Mouse (Mus musculus) hindbrain, postnatal 0 days (tissue): ENCODE measurements around the gene Olfr790. TPM values are rescaled to one million over a fixed set of nuclear protein-coding genes. Genes with fewer than 3 reads are reported as not detected.

ENCODE experiments used
- ATAC-seq: fragments of 200-750 bp; cut with Nextera tagmentation; 2 replicates; pipeline ENCODE4 v1.8.0; 2017; ENCODE audit warnings: mild to moderate bottlenecking, moderate TSS enrichment, moderate library complexity
- DNase-seq: peaks from one replicate; pipeline ENCODE4 v3.0.0-alpha.2; 2015; ENCODE audit warnings: low spot score
- H3K27ac ChIP-seq: fragments of 300-500 bp; sonication (generic); 2 replicates; pipeline ENCODE4 v1.5.1; 2014; ENCODE audit warnings: mild to moderate bottlenecking
- H3K27me3 ChIP-seq: fragments of 300-500 bp; sonication (generic); 2 replicates; pipeline ENCODE4 v1.6.1; 2014; ENCODE audit warnings: low read length, mixed read lengths; ENCODE audit not compliant: insufficient read depth
- H3K36me3 ChIP-seq: fragments of 300-500 bp; sonication (generic); 2 replicates; pipeline ENCODE4 v1.6.1; 2014; ENCODE audit warnings: low read length, mixed read lengths; ENCODE audit not compliant: insufficient read depth
- H3K4me1 ChIP-seq: fragments of 300-500 bp; sonication (generic); 2 replicates; pipeline ENCODE4 v1.6.1; 2014; ENCODE audit warnings: antibody characterized with exemption, low read length, mixed read lengths; ENCODE audit not compliant: insufficient read depth
- H3K4me2 ChIP-seq: fragments of 300-500 bp; sonication (generic); 2 replicates; pipeline ENCODE4 v1.6.1; 2014; ENCODE audit warnings: low read depth, mild to moderate bottlenecking, low read length, moderate library complexity, mixed read lengths
- H3K4me3 ChIP-seq: fragments of 300-500 bp; sonication (generic); 2 replicates; pipeline ENCODE4 v1.5.1; 2014; ENCODE audit warnings: low read length
- H3K9ac ChIP-seq: fragments of 300-500 bp; sonication (generic); replicated peaks from 2 replicates; pipeline ENCODE4 v1.6.1; 2014; ENCODE audit warnings: mild to moderate bottlenecking, low read length, moderate library complexity, mixed read lengths
- H3K9me3 ChIP-seq: fragments of 300-500 bp; sonication (generic); 2 replicates; pipeline ENCODE4 v1.6.1; 2016; ENCODE audit warnings: low read length, mixed read lengths
- CTCF ChIP-seq: IDR thresholded peaks from 2 replicates; pipeline ENCODE4 v1.5.1; 2016; ENCODE audit warnings: antibody characterized with exemption, control low read depth, low read depth
- WGBS: fragments of 180-500 bp; shearing (Covaris S2); extraction: QIAGEN DNeasy Blood & Tissue Kit; methylation state at CpG from one replicate; pipeline ENCODE4 v1.1.7; 2014; 5-methylcytosine and 5-hydroxymethylcytosine counted together
- polyA plus RNA-seq: library from polyadenylated mRNA; unstranded; fragments of >200 nt; fragmentation: Nextera tagmentation; extraction: Ambion mirVana; gene quantifications from 2 replicates; pipeline ENCODE4 v1.2.1, GENCODE M21; 2015
- total RNA-seq: library from RNA; depleted of rRNA; stranded (reverse); fragments of >200 nt; gene quantifications from 2 replicates; pipeline ENCODE4 v1.2.3, GENCODE M21; 2014; rRNA removed

Olfr790 gene
- total RNA-seq (not detected in 2 replicates), polyA plus RNA-seq (not detected in 2 replicates)

DNA sequence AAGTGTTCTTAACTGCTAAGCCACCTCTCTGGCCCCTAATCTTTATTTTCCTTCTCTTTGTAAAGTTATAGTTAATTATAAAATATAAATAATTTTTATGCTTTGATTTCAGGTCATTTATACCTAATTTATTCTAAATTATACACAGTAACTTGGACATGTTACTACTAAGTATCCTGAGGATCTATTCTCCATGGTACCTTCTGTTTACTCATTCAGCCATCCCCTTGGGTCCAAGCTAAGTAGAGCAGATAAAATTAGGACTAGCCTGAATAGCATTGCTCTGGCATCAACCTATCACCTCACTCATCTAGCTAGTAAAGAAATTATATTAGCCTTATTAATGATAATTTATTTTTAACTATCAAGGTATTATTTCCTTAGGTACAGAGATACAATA lies at the start of gene Olfr790:
Olfr790 (plus strand) TSS at position 301 of the 400 bp plus-strand sequence.
- no peaks in the 10 kb centered on the region for H3K9me3 ChIP-seq
- no peaks in the 10 kb centered on the region for H3K27me3 ChIP-seq
- DNase-seq = no peak
- no peak within 1 kb of the TSS for H3K4me2 ChIP-seq
- H3K27ac ChIP-seq = no peak within 1 kb of the TSS
- no peaks in the 10 kb centered on the region for H3K36me3 ChIP-seq
- no peak for TF ChIP-seq CTCF
- no peaks in the 10 kb centered on the region for H3K4me1 ChIP-seq
- no peak within 1 kb of the TSS for H3K9ac ChIP-seq
- no peak for ATAC-seq
- H3K4me3 ChIP-seq = no peak within 1 kb of the TSS

DNA sequence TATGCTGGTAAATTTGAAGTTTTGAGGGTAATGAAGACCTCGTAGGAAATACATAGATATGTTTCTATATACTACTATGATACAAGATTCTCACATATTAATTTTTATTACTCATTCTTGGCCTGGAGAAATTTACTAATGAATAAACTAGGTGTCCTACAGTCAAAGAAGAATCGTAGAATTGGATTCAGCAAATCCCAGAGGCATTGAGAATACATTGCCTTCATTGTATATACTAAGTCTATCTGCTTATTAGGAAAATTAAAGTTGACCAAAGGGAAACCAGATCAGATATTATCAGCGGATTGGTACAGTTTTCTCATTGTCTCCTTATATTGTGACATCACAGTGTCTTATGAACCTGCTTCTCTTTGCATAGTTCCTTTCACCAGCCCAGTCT lies 36.7 kb upstream of the Olfr790 start, which contains the start of gene Olfr787:
Olfr787 (plus strand) TSS at position 301 of the 400 bp plus-strand sequence.
- 87% methylated on average over 3 of the region's 3 CpGs for WGBS
- Histone ChIP-seq H3K27ac (no peak within 1 kb of the TSS), H3K36me3 (no peaks in the 10 kb centered on the region), H3K27me3 (no peaks in the 10 kb centered on the region), H3K9me3 (no peaks in the 10 kb centered on the region), H3K4me2 (no peak within 1 kb of the TSS), H3K9ac (no peak within 1 kb of the TSS), H3K4me3 (no peak within 1 kb of the TSS), H3K4me1 (no peaks in the 10 kb centered on the region)
- DNase-seq (no peak), ATAC-seq (no peak)
- no peak for TF ChIP-seq CTCF

DNA sequence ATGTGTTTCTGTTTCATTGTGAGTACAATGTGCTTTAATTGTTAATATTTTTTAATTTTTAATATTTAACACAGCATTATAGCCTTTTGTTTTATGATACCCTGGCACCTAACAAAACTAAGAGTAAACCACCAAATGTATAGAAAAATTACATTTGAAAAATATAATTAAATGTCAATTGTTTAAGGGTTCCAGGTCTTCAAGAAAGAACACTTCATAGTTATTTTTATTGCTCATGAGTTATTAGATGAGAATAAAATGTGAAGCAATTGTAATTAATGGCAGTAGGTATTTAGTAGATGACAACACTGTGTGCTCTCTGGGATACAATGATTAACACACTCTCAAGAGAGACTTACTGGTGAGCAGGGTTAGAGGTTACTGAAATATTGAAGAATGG lies 27.6 kb upstream of the Olfr790 start, which contains the start of gene Olfr788:
Olfr788 (plus strand) TSS at position 301 of the 400 bp plus-strand sequence.
- no peak within 1 kb of the TSS for H3K9ac ChIP-seq
- no peaks in the 10 kb centered on the region for H3K27me3 ChIP-seq
- H3K4me2 ChIP-seq = no peak within 1 kb of the TSS
- DNase-seq = no peak
- H3K36me3 ChIP-seq = no peaks in the 10 kb centered on the region
- no peak for TF ChIP-seq CTCF
- no peak within 1 kb of the TSS for H3K27ac ChIP-seq
- no peaks in the 10 kb centered on the region for H3K4me1 ChIP-seq
- no peak for ATAC-seq
- no peaks in the 10 kb centered on the region for H3K9me3 ChIP-seq
- no peak within 1 kb of the TSS for H3K4me3 ChIP-seq

DNA sequence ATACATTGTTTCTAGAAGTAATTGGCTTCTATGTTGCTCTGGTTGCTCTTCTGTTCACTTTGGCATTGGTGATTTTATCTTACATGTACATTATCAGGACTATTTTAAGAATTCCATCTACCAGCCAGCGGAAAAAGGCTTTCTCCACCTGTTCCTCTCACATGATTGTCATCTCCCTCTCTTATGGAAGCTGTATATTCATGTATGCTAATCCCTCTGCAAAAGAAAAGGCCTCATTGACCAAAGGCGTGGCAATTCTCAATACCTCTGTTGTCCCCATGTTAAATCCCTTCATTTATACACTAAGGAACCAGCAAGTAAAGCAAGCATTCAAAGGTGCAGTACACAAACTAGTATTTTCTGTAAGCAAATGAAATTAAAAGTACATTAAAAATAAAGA lies 25.0 kb upstream of the Olfr790 start:
- TF ChIP-seq CTCF = no peak
- Histone ChIP-seq H3K4me1 (no peaks in the 10 kb centered on the region), H3K36me3 (no peaks in the 10 kb centered on the region), H3K27me3 (no peaks in the 10 kb centered on the region), H3K9ac (no peak overlapping the region), H3K4me3 (no peak overlapping the region), H3K4me2 (no peak overlapping the region), H3K27ac (no peak overlapping the region), H3K9me3 (no peaks in the 10 kb centered on the region)
- WGBS = 72% methylated on average over 2 of the region's 2 CpGs
- ATAC-seq (no peak), DNase-seq (no peak)

DNA sequence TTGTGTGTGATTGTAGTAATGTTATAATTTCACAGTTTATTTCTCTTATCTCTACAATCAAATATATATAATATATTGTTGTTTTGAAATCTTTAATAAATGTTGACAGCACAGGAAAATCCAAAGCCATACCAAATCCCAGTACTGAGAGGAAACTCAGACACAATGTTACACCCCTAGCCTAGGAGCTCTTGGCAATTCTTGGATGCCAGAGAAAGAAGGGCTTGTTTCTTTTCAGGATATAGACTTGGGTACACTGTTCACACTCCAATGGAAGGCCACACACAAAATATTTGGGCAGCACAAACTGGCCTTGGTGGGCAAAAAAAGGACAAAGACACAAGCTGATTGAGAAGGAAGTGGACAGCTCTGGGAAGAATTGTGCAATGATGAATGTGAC lies 24.6 kb upstream of the Olfr790 start:
- no peaks in the 10 kb centered on the region for H3K4me1 ChIP-seq
- H3K27ac ChIP-seq = no peak overlapping the region
- DNase-seq = no peak
- H3K9ac ChIP-seq = no peak overlapping the region
- no peak for TF ChIP-seq CTCF
- no peak overlapping the region for H3K4me3 ChIP-seq
- no peak overlapping the region for H3K4me2 ChIP-seq
- ATAC-seq = no peak
- H3K27me3 ChIP-seq = no peaks in the 10 kb centered on the region
- no peaks in the 10 kb centered on the region for H3K36me3 ChIP-seq
- H3K9me3 ChIP-seq = no peaks in the 10 kb centered on the region

DNA sequence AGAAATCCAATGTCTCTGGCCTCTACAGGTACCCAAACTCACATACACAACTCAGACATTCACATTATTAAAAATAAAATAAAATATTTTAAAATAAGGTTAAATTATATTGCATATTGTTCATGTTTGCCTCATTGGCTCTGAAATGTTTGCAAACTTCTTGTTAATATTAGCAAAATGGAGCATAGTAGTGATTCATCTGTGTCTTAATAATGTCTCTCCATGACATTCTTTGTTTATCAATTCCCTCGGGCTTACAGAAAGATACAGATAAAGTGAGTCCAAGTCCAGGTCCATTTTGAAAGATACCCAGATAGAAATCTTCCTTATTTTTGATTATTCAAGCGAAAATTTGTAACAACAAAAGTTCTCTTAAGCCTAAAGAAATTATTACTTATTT lies 13.8 kb upstream of the Olfr790 start, which contains the start of gene Olfr789:
Olfr789 (plus strand) TSS at position 301 of the 400 bp plus-strand sequence.
- WGBS = 66% methylated on average over 2 of the region's 2 CpGs
- Histone ChIP-seq H3K27ac (no peak within 1 kb of the TSS), H3K9ac (no peak within 1 kb of the TSS), H3K27me3 (no peaks in the 10 kb centered on the region), H3K4me3 (no peak within 1 kb of the TSS), H3K4me1 (no peaks in the 10 kb centered on the region), H3K4me2 (no peak within 1 kb of the TSS), H3K9me3 (no peaks in the 10 kb centered on the region), H3K36me3 (no peaks in the 10 kb centered on the region)
- no peak for DNase-seq
- ATAC-seq = no peak
- no peak for TF ChIP-seq CTCF

DNA sequence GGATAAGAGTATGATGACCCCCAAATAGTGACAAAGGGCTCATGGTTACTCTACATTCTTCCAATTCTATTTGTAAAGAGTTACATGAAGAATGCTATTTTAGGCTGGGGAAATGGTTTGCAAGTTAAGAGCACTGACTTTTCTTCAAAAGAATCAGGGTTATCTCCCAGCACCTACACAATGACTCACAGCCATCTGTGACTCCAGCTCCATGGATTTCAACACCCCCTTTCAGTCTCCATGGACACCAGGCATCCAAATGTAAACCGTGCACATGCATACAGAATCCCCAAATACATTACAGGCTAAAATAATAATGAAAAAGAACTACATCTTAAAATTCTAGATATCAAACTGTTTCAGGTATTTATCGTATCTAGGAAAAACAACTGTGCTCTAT lies 8.2 kb upstream of the Olfr790 start:
- Histone ChIP-seq H3K4me2 (no peak overlapping the region), H3K27ac (no peak overlapping the region), H3K9me3 (no peaks in the 10 kb centered on the region), H3K4me1 (no peaks in the 10 kb centered on the region), H3K4me3 (no peak overlapping the region), H3K27me3 (no peaks in the 10 kb centered on the region), H3K9ac (no peak overlapping the region), H3K36me3 (no peaks in the 10 kb centered on the region)
- no peak for DNase-seq
- 76% methylated on average over 2 of the region's 2 CpGs for WGBS
- TF ChIP-seq CTCF = no peak
- no peak for ATAC-seq
